Mouse (Mus musculus) heart, postnatal 0 days (tissue): ENCODE results near the gene Rpl37. TPM values are rescaled to one million over a fixed set of nuclear protein-coding genes. Genes with fewer than 3 reads are reported as not detected.
A peak's percentile ranks its signal among the peaks of the same experiment; 100 is the strongest.

Source experiments
- ATAC-seq: fragments of 200-750 bp; cut with Nextera tagmentation; 2 replicates; pipeline ENCODE4 v1.8.0; 2017; ENCODE audit warnings: low read depth, moderate number of reproducible peaks, moderate library complexity; ENCODE audit not compliant: insufficient read depth
- DNase-seq: peaks from one replicate; pipeline ENCODE4 v3.0.0-alpha.2; 2016; ENCODE audit warnings: low spot score
- H3K27ac ChIP-seq: fragments of 300-500 bp; sonication (generic); 2 replicates; pipeline ENCODE4 v1.5.1; 2014; ENCODE audit warnings: low read depth, mild to moderate bottlenecking
- H3K27me3 ChIP-seq: fragments of 300-500 bp; sonication (generic); 2 replicates; pipeline ENCODE4 v1.6.1; 2014; ENCODE audit warnings: low read length, mixed read lengths; ENCODE audit not compliant: control insufficient read depth, insufficient read depth
- H3K36me3 ChIP-seq: fragments of 300-500 bp; sonication (generic); replicated peaks from 2 replicates; pipeline ENCODE4 v1.6.1; 2014; ENCODE audit warnings: low read length, mixed read lengths; ENCODE audit not compliant: control insufficient read depth, insufficient read depth
- H3K4me1 ChIP-seq: fragments of 300-500 bp; sonication (generic); 2 replicates; pipeline ENCODE4 v1.6.1; 2014; ENCODE audit warnings: antibody characterized with exemption; ENCODE audit not compliant: control insufficient read depth, insufficient read depth
- H3K4me2 ChIP-seq: fragments of 300-500 bp; sonication (generic); 2 replicates; pipeline ENCODE4 v1.6.1; 2014; ENCODE audit warnings: low read depth, mild to moderate bottlenecking, low read length, moderate library complexity
- H3K4me3 ChIP-seq: fragments of 300-500 bp; sonication (generic); 2 replicates; pipeline ENCODE4 v1.5.1; 2014; ENCODE audit warnings: low read depth, low read length
- H3K9ac ChIP-seq: fragments of 300-500 bp; sonication (generic); replicated peaks from 2 replicates; pipeline ENCODE4 v1.6.1; 2014; ENCODE audit warnings: low read depth, low read length, mixed read lengths
- H3K9me3 ChIP-seq: fragments of 300-500 bp; sonication (generic); replicated peaks from 2 replicates; pipeline ENCODE4 v1.6.1; 2016; ENCODE audit warnings: low read length; ENCODE audit not compliant: control insufficient read depth
- CTCF ChIP-seq: IDR thresholded peaks from 2 replicates; pipeline ENCODE4 v1.5.1; 2016; ENCODE audit warnings: antibody characterized with exemption, control low read depth, low read depth
- EP300 ChIP-seq: IDR thresholded peaks from 2 replicates; pipeline ENCODE4 v1.6.1; 2016; ENCODE audit warnings: antibody characterized with exemption, low read depth
- WGBS: fragments of 180-500 bp; shearing (Covaris S2); extraction: QIAGEN DNeasy Blood & Tissue Kit; methylation state at CpG from one replicate; pipeline ENCODE4 v1.1.7; 2014; 5-methylcytosine and 5-hydroxymethylcytosine counted together
- polyA plus RNA-seq: library from polyadenylated mRNA; unstranded; fragments of >200 nt; fragmentation: Nextera tagmentation; extraction: Ambion mirVana; gene quantifications from 2 replicates; pipeline ENCODE4 v1.2.1, GENCODE M21; 2015
- total RNA-seq: library from RNA; depleted of rRNA; stranded (reverse); fragments of >200 nt; gene quantifications from 2 replicates; pipeline ENCODE4 v1.2.3, GENCODE M21; 2014; ENCODE audit warnings: low replicate concordance; rRNA removed

The Rpl37 gene
- 154 and 164 TPM in 2 replicates for total RNA-seq
- polyA plus RNA-seq: 374 and 392 TPM in 2 replicates

DNA sequence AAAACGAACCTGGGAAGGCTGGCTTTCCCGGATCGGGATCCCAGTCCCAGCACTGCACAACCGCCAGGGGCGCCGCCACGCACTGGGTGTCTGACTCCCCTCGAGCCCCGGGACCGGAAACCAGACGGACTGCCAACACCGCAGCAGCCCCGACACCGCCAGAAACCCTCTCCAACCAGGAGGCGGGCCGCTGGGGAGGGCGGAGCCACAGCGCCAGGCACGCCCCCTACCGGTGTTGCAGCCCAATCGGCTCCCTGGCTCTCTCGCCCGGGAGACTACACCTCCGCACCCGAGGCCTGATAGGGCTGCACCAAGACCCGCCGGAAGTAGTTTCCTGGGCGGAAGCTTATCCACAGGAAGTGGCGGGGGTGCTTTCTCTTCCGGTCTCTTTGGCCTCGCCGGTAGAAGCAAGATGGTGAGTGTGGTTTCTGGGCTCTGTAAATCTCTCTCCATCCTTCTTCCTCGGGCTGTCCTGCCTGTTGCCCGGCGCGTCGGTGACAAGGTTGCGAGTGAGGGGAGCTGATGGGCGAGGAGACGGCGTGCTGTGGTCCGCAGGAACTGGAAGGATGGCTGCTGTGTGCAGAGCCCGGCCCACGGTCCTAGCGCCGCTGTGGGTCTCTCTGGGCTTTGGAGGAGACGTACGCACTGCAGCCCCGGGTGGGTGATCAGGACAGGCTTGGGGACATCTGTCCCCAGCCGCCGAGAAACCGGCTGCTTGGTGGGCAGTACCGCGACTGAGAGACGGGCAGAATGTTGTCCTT, at the start of gene Rpl37:
Gene Rpl37 (plus strand): TSS at position 376 of the 761 bp plus-strand sequence.
- Histone ChIP-seq H3K4me2 (peak within 1 kb of the TSS; percentile 75), H3K4me3 (peak within 1 kb of the TSS; percentile 67), H3K27me3 (no peaks in the 10 kb centered on the region), H3K9me3 (no peaks in the 10 kb centered on the region), H3K4me1 (peaks cover 14% of the 10 kb centered on the region), H3K27ac (peak within 1 kb of the TSS; percentile 93), H3K9ac (peak within 1 kb of the TSS; percentile 73), H3K36me3 (peaks cover 38% of the 10 kb centered on the region)
- WGBS: under 1% methylated on average over 48 of the region's 55 CpGs
- ATAC-seq: peak; percentile 98
- TF ChIP-seq CTCF (peak; percentile 62), EP300 (0 out of 2 replicates have a peak, but pooled peaks have one; percentile 66)
- DNase-seq: peak; percentile 98

DNA sequence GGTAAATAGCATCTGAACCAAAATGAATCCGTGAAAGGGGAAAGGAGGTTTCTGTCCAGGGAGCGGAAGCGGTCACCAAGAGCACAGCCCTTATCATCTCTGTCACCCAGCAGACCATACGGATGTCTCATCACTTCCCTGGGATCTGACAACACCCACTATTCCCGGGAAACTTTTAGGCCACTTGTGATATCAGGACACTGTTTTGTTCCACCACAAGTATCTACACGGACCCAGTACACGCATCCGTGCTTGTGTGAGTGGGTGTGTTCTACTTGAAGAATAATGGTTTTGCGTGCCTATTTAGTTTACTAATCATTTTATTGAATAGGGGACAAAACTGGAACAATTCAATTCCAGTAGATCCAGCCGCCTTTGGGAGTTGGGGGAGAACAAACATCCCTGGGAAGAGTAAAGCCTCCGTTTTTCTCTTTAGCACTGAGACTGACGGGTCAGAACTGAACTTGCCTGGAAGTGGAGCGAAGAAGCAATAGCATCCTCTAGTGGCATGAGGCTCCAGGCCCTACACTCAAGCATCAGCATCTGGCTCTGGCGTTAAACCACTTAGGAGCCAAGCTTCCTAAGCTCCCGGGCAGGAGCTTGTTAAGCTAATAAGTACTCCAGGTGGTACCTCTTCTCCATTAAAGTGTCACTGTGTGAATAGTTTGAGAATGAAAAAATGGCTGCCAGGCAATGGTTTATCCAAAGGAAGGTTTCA, 47.5 kb upstream of the Rpl37 start:
- H3K4me3 ChIP-seq: no peak overlapping the region
- H3K9ac ChIP-seq: no peak overlapping the region
- no peaks in the 10 kb centered on the region for H3K9me3 ChIP-seq
- DNase-seq: peak; percentile 63
- no peaks in the 10 kb centered on the region for H3K27me3 ChIP-seq
- no peak overlapping the region for H3K4me2 ChIP-seq
- WGBS: 21% methylated on average over 15 of the region's 15 CpGs
- TF ChIP-seq CTCF (peak; percentile 78), EP300 (no peak)
- H3K4me1 ChIP-seq: no peaks in the 10 kb centered on the region
- H3K36me3 ChIP-seq: no peaks in the 10 kb centered on the region
- H3K27ac ChIP-seq: no peak overlapping the region
- ATAC-seq: no peak

DNA sequence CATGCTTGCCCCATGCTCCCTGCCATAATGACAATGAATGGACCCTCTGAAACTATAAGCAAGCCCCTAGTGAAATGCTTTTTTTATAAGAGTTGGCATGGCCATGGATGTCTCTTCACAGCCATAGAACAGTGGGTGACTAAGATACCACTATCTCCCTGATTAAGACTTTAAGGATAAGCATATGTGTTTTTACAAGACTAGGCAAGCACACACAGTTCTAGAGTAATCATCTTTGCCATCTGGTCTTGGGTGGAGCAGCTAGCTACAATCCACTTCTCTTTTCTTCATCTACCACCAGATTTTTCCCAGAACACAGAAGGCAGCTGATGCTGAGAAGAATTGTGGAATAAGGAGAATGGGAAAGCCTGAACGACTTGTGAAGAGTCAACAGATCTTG, 35.2 kb upstream of the Rpl37 start:
- Histone ChIP-seq H3K9ac (no peak overlapping the region), H3K27me3 (no peaks in the 10 kb centered on the region), H3K9me3 (no peaks in the 10 kb centered on the region), H3K4me1 (no peaks in the 10 kb centered on the region), H3K27ac (no peak overlapping the region), H3K36me3 (no peaks in the 10 kb centered on the region), H3K4me3 (no peak overlapping the region), H3K4me2 (no peak overlapping the region)
- WGBS: 46% methylated on average over 1 of the region's 1 CpGs
- ATAC-seq (no peak), DNase-seq (no peak)
- TF ChIP-seq CTCF: no peak
- no peak for TF ChIP-seq EP300

DNA sequence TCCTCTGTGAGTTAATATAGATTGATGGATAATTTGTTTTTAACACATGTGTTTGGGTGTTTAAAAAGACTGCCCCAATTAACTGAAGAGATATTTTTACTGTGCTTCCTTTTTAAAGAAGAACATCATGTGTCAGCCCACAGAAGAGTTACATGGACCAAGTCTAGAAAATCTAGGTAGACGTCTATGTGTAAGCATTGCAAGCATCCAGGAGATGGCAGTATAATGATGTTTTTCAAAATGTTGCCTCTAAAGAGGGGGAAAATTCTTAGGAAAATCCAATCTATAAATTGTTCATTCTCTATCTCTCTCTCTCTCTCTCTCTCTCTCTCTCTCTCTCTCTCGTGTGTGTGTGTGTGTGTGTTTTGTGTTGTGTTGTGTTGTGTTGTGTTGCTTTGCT, 30.3 kb upstream of the Rpl37 start:
- WGBS: 13% methylated on average over 2 of the region's 2 CpGs
- Histone ChIP-seq H3K4me3 (no peak overlapping the region), H3K27me3 (no peaks in the 10 kb centered on the region), H3K36me3 (no peaks in the 10 kb centered on the region), H3K9ac (no peak overlapping the region), H3K4me1 (no peaks in the 10 kb centered on the region), H3K27ac (no peak overlapping the region), H3K4me2 (no peak overlapping the region), H3K9me3 (no peaks in the 10 kb centered on the region)
- DNase-seq: no peak
- peak; percentile 55 for TF ChIP-seq CTCF
- TF ChIP-seq EP300: no peak
- ATAC-seq: no peak

DNA sequence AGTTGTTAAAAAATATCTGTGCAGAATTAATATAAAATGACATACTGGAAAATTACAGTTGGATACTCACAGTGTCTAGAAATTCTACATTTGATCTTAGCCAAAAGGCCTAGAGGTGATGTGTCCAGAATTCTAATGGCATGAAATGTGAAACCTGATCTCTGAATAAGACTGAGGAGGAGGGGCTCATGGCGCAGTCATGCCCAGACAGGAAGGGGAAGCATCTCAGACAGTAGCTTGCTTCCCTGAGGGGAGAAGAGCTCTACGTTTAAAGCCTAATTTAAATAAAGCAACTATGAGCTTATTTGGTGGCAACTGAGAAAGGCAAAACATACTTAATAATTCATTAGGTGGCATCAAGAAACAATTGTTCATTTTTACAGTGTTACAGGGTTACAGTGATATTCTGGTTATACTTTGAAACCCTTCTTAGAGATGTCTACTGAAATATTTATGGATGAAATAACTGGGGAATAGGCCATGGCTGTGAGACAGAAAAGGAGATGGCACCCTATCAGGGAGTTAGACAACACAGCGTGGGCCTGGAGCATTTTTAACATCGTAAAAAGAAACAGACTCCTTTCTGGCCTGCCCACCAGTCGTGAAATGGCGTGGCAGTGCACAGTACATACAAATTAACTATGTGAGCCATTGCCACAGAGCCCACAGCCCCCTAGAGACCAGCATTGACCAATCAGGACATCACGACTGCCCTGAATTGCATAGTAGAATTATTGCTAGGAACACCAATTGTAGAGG, 27.4 kb upstream of the Rpl37 start:
- H3K9me3 ChIP-seq: no peaks in the 10 kb centered on the region
- no peak overlapping the region for H3K9ac ChIP-seq
- no peaks in the 10 kb centered on the region for H3K27me3 ChIP-seq
- no peak overlapping the region for H3K4me2 ChIP-seq
- no peaks in the 10 kb centered on the region for H3K4me1 ChIP-seq
- no peak overlapping the region for H3K4me3 ChIP-seq
- no peaks in the 10 kb centered on the region for H3K36me3 ChIP-seq
- H3K27ac ChIP-seq: no peak overlapping the region
- DNase-seq (no peak), ATAC-seq (no peak)
- WGBS: 71% methylated on average over 7 of the region's 7 CpGs
- TF ChIP-seq EP300: no peak
- no peak for TF ChIP-seq CTCF
